Mouse (Mus musculus) brain, embryonic 18.5 days (tissue): Measurements from ENCODE around the gene Angel1.
A peak's percentile ranks its signal among the peaks of the same experiment; 100 is the strongest.

ENCODE experiments used
- DNase-seq: peaks from one replicate; pipeline ENCODE4 v3.0.0-alpha.2; 2012; ENCODE audit warnings: low read depth, low spot score

Gene Angel1

GRCm38 (mm10) chr12:86679991-86680491, 46.2 kb downstream of the Angel1 start:
- no peak for DNase-seq

DNA sequence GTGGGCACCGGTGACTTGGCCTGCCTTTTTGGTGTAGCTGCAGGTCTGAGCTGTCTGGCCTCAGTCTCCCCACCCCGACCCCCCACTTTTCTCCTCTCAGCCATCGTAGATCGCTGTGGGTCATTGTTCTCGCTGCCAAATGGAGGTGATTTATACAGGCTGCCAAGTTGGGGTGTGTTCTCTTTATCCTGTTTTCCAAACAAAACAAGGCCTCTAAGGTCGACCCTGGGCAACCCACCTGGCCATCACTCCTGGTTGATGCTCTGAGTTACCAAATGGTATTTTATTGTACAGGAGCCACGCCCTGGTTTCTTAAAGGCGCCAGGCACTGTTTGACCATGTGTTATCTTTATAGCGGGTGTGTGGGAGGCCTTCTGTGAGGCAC, 46.7 kb downstream of the Angel1 start:
- DNase-seq: no peak

DNA sequence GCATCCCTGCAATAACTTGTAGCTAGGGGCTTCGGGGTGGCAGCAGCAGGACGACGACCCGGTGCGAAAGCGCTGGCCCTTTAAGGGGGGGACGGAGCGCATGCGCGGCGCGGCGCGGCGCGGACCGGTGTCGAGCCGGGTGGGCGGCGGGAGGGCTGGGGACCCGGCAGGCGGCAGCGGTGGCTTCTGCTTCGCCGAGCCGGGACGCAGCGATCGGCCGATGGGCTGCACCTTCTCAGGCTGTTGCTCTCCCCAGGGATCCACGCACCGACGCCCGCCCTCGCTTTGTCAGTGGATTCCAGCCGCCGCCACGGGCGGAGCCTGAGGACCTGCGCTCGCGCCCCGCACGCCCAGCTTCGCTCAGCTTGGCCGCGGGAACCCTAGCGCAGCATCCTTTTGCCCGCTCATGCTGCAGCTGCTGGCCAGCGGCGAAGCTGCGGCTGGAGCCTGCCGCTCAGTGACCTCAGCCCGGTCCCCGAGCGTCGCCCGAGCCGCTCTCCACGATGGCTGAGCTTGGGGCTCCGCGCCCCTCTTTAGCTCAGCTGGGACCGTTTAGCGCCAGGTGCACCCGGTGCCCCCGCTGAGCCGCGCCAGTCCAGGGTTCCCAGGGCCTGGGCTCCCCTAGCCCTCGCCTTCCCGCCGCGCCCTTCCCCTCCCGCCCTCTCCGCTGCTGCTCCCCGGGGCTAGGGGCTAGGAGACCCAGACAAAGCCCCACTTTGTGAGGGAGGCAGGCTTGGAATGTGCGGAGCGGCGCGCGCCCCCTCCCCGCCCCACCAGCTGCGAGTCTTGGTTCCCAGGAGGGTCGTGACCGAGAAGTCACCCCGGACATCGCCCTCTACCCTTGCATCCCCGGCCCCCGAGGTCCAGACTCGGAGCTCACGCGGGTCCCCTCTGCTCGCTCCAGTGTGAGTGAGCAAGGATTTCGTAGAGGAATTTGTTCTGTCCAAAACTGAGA, 47.4 kb downstream of the Angel1 start, which contains the start of gene Vash1:
TSS of gene Vash1 (plus strand) at position 110 of the 955 bp plus-strand sequence.
- DNase-seq: no peak

GRCm38 (mm10) chr12:86672507-86672906, 53.8 kb downstream of the Angel1 start:
- DNase-seq: no peak

- DNase-seq: no peak
Observed at GRCm38 (mm10) chr12:86672105-86672504, 54.2 kb downstream of the Angel1 start.

DNA sequence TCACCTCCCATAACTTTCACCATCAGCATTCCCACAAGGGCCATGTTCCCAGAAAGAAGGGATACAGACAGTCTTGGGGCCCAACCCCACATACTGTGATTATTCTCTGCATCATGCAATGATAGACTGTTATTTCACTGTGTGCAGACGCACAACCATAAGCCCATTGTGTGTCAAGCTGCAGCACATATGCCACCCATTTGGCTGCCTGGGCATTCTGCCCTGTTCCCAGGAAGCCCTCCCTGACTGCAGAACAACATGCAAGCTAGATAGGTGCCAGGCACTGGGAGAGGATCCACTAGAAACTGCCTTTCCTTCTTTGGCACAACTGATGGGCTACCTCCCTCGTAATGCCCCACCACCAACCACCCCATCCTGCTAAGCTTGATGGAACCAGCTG, 57.9 kb downstream of the Angel1 start:
- DNase-seq: no peak

GRCm38 (mm10) chr12:86665656-86666055, 60.6 kb downstream of the Angel1 start:
- no peak for DNase-seq

GRCm38 (mm10) chr12:86660466-86660865, 65.8 kb downstream of the Angel1 start:
- no peak for DNase-seq

DNA sequence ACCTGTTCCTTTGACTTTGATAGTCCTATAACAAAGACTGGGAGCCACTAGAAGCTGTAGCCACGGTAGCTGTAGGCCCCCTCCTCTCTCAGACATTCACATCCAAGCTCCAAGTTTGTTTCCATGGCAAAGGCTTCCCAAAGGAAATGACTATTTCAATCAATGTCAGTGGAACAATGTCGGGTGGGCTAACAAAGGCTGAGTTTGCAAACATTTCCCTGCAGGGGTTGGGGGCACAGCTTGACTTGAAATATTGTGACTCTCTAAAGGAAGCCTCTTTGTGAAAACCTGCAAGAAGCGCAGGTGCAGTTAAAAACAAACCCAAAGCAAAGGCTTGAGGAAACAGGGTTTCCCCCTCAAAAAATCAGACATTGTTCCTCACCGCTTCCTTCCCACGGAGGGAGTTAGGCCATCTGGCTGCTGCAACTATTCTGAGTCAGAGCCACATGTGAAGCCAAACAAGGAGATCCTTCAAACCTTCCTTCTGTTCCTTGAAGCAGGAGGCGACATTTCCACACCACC, 66.8 kb downstream of the Angel1 start:
- DNase-seq: no peak

DNA sequence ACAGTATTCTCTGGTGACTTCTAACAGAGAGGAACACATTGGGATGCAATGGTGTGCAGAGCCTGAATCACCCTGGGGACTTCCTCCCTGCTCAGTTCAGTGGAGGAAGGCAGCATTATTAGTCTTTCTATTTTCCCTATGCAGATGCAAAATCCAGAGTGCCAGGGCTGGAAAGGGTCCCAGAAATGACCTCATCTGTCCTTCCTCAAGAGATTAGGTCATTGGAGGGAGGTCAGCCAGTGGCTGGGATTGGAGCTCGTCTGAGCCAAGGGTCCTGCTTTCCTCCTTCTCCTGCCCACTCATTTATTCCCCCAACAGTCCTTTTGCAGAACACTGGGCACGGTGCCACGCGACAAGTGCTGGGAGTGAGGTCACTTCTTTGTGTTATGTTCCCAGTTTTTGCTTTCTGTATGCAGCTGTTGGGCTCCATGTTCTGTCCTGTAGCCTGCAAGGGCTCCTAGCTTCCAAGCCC, 73.7 kb downstream of the Angel1 start:
- DNase-seq: peak; percentile 74

- DNase-seq: no peak
Observed at GRCm38 (mm10) chr12:86651301-86651860, 74.9 kb downstream of the Angel1 start.
